Mouse (Mus musculus) C2C12 (cell line): ENCODE measurements around the gene Lrtm1. TPM values are rescaled to one million over a fixed set of nuclear protein-coding genes. Genes with fewer than 3 reads are reported as not detected.

Experiments
- H3K27me3 ChIP-seq: one replicate; pipeline ENCODE4 v1.6.1; 2011; ENCODE audit not compliant: control insufficient read depth, insufficient read depth, insufficient read length
- H3K36me3 ChIP-seq: one replicate; pipeline ENCODE4 v1.6.1; 2011; ENCODE audit not compliant: control insufficient read depth, insufficient read depth
- H3K4me3 ChIP-seq: one replicate; pipeline ENCODE4 v1.5.1; 2011; ENCODE audit warnings: mild to moderate bottlenecking, control low read depth; ENCODE audit not compliant: poor library complexity, insufficient read depth, severe bottlenecking
- H3K79me2 ChIP-seq: one replicate; pipeline ENCODE4 v1.6.1; 2011; ENCODE audit not compliant: control insufficient read depth, insufficient read depth
- H3K79me3 ChIP-seq: one replicate; pipeline ENCODE4 v1.6.1; 2011; ENCODE audit warnings: low read depth, control low read depth
- H3ac ChIP-seq: one replicate; pipeline ENCODE3; 2011; ENCODE audit warnings: low read depth; ENCODE audit not compliant: control insufficient read depth, insufficient read length
- CEBPB ChIP-seq: IDR thresholded peaks from one replicate; pipeline ENCODE4 v1.6.1; 2011; ENCODE audit warnings: low read depth, mild to moderate bottlenecking, control low read depth, moderate library complexity
- CTCF ChIP-seq: IDR thresholded peaks from one replicate; pipeline ENCODE4 v1.5.1; 2011; ENCODE audit not compliant: control insufficient read depth, insufficient read depth, insufficient read length
- FOSL1 ChIP-seq: IDR thresholded peaks from one replicate; pipeline ENCODE4 v1.8.0; 2011; ENCODE audit warnings: mild to moderate bottlenecking, low read length; ENCODE audit not compliant: poor library complexity, insufficient read depth, severe bottlenecking
- MAX ChIP-seq: IDR thresholded peaks from one replicate; pipeline ENCODE4 v1.6.1; 2011; ENCODE audit warnings: mild to moderate bottlenecking, control low read depth
- MYOD1 ChIP-seq: IDR thresholded peaks from one replicate; pipeline ENCODE4 v1.6.1; 2011; ENCODE audit warnings: low read depth; ENCODE audit not compliant: control insufficient read depth, insufficient read length
- MYOG ChIP-seq: IDR thresholded peaks from one replicate; pipeline ENCODE4 v1.6.1; 2011; ENCODE audit not compliant: control insufficient read depth, insufficient read length; ENCODE audit errors: extremely low read depth
- USF1 ChIP-seq: IDR thresholded peaks from one replicate; pipeline ENCODE4 v1.6.1; 2011; ENCODE audit warnings: low read depth, mild to moderate bottlenecking, control low read depth, moderate library complexity
- polyA plus RNA-seq: library from polyadenylated mRNA; unstranded; fragments of >200 nt; fragmentation: generic; extraction: Trizol; gene quantifications from one replicate; pipeline ENCODE4 v1.2.1, GENCODE M21; 2012; ENCODE audit warnings: missing spikeins

The Lrtm1 gene
- polyA plus RNA-seq, 1 experiment: not detected

DNA sequence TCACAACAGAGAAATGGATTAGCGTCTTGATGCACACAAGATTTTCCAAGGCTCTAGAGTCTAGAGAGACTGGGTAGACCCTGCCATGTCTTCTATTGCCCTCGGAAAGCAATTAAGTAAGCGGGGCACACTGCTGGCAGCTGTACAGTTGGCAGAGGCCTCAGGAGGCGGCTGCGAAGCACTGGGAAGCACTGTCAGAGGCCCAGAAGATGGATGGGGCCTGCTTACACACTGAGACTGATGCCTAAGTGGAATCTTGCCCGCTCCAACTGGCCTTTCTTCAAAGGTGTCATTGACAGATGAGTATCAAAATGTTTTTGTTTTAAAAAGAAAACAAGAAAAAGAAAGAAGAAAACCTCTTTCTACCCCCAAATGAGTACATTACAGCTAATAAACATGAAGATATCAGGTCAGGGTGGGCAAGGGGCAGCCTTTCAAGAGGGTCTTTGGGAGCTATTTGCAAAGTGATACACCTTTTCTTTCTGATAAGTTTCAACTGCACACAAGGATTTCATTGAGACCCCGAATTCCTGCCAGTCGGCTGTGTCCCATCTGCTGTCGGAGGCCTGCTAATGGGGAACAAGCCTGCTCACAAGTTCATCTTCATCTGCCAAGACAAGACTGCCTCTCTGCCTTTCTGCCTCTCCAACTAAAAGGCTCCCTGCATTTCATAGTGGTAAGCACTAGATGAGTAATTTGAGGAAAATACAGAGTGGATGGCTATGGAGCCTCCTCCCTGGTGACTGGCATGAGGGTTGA, 22.8 kb downstream of the Lrtm1 start:
- Histone ChIP-seq H3K4me3 (no peak overlapping the region), H3K79me3 (no peaks in the 10 kb centered on the region), H3K27me3 (no peaks in the 10 kb centered on the region), H3K36me3 (no peaks in the 10 kb centered on the region), H3ac (no peak overlapping the region), H3K79me2 (no peaks in the 10 kb centered on the region)
- TF ChIP-seq MAX (no peak), CTCF (no peak), MYOG (no peak), MYOD1 (no peak), USF1 (no peak), CEBPB (no peak), FOSL1 (no peak)

DNA sequence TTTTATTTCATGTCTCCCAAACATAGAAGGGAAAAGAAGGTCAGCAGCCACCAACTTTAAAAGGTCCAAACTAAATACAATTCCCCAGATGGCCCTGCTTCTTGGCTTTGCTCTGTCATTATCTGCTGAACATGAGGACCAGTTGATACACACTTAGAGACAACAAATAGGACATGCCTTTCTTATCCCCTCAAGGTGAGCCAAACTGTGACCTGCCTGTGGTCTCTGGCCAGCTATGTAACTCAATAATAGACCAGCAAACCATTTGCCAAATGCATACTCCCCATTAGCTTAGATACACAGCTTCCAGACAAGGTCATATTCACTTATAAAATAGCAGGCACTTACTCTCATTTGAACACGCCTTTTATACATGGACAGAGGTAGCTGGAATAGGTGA, 23.5 kb downstream of the Lrtm1 start:
- no peak for TF ChIP-seq MAX
- TF ChIP-seq MYOD1: no peak
- no peak for TF ChIP-seq CTCF
- no peak overlapping the region for H3K4me3 ChIP-seq
- H3K79me3 ChIP-seq: no peaks in the 10 kb centered on the region
- no peaks in the 10 kb centered on the region for H3K27me3 ChIP-seq
- no peaks in the 10 kb centered on the region for H3K36me3 ChIP-seq
- no peak overlapping the region for H3ac ChIP-seq
- no peaks in the 10 kb centered on the region for H3K79me2 ChIP-seq

DNA sequence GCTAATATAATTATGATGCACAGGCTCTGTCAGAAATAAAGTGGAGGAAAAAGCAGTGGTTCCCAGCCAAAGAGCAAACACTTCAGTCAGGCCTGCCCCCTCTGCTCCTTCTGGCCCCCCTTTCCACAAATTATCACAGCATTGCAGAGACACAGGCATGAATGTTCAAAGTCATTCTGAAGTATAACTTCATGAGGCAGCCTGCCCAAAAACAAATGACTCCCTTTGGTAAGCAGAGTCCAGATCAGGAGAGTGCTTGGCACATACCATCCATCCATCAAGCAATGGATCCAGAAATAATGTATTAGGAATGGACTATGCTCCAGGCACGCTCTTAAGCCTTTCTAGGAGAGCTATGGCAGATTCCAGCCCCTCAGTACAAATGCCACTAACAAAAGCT, 24.3 kb downstream of the Lrtm1 start:
- no peaks in the 10 kb centered on the region for H3K79me2 ChIP-seq
- H3ac ChIP-seq: no peak overlapping the region
- no peaks in the 10 kb centered on the region for H3K36me3 ChIP-seq
- H3K79me3 ChIP-seq: no peaks in the 10 kb centered on the region
- H3K4me3 ChIP-seq: no peak overlapping the region
- TF ChIP-seq CEBPB (no peak), CTCF (no peak), MAX (no peak), USF1 (no peak), FOSL1 (no peak), MYOG (no peak), MYOD1 (no peak)
- no peaks in the 10 kb centered on the region for H3K27me3 ChIP-seq

DNA sequence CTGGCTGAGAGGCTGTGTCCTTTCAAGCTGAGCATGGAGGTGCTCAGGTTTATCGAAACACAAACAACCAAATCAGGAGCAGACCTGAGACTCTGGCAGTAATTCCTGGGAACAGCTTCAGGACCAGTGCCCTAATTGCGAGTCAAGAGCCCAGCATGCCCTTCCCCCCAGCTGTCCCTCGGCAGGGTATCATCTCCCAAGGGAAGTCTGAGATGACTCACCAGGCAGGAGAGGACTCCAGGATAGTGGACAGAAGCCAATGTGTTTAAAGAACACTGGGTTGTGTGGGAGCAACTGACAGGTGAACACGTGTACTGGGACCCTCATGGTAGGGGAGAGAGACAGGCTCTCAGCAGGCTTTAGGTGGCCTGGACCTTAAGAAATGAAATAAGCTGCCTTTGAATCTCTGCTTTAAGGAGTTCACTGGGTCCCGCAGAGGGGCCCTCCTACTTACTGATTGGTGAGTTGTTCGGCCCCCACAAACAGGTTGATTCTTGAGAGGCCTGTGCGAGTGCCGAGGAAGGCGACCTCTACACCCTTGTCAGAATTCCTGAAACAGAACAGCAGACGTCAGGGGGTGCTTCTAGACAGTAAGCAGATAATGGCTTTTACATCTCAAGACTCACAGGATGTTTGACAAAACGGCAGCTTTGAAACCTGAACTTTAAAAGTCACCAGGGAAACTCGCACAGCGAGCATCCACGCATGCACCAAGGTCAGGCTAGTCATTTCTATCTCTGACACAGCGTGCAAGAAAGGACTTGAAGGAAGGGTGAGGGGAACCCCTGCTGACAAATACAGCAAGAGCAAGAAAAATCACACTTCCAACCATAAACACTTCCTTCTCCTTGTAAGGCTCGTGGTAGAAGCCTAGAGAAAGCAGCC, 34.2 kb downstream of the Lrtm1 start:
- H3ac ChIP-seq: no peak overlapping the region

DNA sequence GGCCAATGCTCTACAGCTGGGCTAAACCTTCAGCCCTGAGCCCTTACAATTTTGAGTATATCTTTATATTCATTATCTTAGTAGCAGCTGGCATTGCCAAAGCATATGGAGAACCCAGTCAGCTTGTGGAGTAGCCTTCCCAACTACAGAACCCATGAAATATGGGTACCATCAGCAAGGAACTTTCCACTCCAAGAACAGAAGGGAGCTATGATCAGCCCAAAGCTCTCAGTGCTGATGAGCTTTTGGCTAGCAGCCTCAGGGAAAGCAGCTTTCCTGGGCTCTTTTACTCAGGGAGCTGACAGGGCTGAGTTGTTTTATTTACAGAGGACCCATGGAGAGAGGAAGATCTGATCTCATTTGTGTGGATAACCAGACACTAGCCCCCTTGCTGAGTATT, 42.7 kb downstream of the Lrtm1 start:
- TF ChIP-seq FOSL1: no peak
- no peaks in the 10 kb centered on the region for H3K36me3 ChIP-seq
- no peaks in the 10 kb centered on the region for H3K79me3 ChIP-seq
- H3ac ChIP-seq: no peak overlapping the region
- no peak overlapping the region for H3K4me3 ChIP-seq
- H3K27me3 ChIP-seq: no peaks in the 10 kb centered on the region
- H3K79me2 ChIP-seq: no peaks in the 10 kb centered on the region

More for the DNA sequence above, 34.2 kb downstream of the Lrtm1 start:
- no peaks in the 10 kb centered on the region for H3K27me3 ChIP-seq
- TF ChIP-seq USF1 (no peak), MYOG (no peak), MAX (no peak), FOSL1 (no peak), MYOD1 (no peak), CEBPB (no peak), CTCF (no peak)
- no peaks in the 10 kb centered on the region for H3K36me3 ChIP-seq
- H3K79me2 ChIP-seq: no peaks in the 10 kb centered on the region
- H3K4me3 ChIP-seq: no peak overlapping the region
- H3K79me3 ChIP-seq: no peaks in the 10 kb centered on the region

DNA sequence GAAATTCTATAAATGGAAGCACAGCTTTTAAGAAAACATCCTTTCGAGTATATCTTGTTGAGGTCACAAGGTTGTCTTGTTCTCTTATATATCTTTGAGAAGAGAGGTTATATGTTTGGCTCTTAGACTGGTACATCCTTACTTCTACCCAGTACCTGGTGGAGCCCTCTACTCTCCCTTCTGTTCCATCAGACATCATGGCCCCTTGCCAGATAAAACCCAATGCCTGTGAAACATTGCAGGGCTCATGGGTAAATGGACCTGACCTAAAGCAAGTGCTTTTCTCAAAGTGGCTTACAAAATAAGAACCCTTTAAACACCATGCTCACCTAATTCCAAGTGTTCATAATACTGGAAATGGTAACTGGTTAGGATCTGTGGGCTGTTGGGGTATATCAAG, 43.5 kb downstream of the Lrtm1 start:
- Histone ChIP-seq H3K4me3 (no peak overlapping the region), H3K27me3 (no peaks in the 10 kb centered on the region), H3K79me3 (no peaks in the 10 kb centered on the region), H3K79me2 (no peaks in the 10 kb centered on the region), H3ac (no peak overlapping the region), H3K36me3 (no peaks in the 10 kb centered on the region)
- no peak for TF ChIP-seq MAX
